Mouse (Mus musculus) ES-E14 (cell line): Measurements from ENCODE around the gene Trex2. TPM values are rescaled to one million over a fixed set of nuclear protein-coding genes. Genes with fewer than 3 reads are reported as not detected.

Experiments used
- DNase-seq: peaks from one replicate; pipeline ENCODE4 v3.0.0-alpha.2; 2013; ENCODE audit warnings: low read depth, low spot score
- H3K27ac ChIP-seq: 2 replicates; pipeline ENCODE4 v1.5.1; 2012; ENCODE audit warnings: low read depth, mild to moderate bottlenecking, low read length, moderate library complexity, mixed read lengths; ENCODE audit not compliant: poor library complexity, insufficient read depth, severe bottlenecking
- H3K36me3 ChIP-seq: 2 replicates; pipeline ENCODE4 v1.6.1; 2012; ENCODE audit warnings: mild to moderate bottlenecking, low read length, moderate library complexity, mixed read lengths; ENCODE audit not compliant: control insufficient read depth, poor library complexity, insufficient read depth, severe bottlenecking
- H3K4me1 ChIP-seq, 2 experiments: fragments of 150-350 bp in 1 of 2; sonication (generic) in 1 of 2; 2 replicates each; pipeline ENCODE4 v1.6.1; 2012; ENCODE audit warnings: low read length in 2 of 2, mild to moderate bottlenecking in 1 of 2, mixed read lengths in 1 of 2; ENCODE audit not compliant: control insufficient read depth in 2 of 2, insufficient read depth in 2 of 2, poor library complexity in 1 of 2
- H3K4me3 ChIP-seq, 2 experiments: fragments of 150-350 bp in 1 of 2; sonication (generic) in 1 of 2; 2 replicates each; pipeline ENCODE4 v1.5.1; 2012; ENCODE audit warnings: low read length in 2 of 2, low read depth in 1 of 2, mild to moderate bottlenecking in 1 of 2, mixed read lengths in 1 of 2; ENCODE audit not compliant: insufficient read depth in 1 of 2, poor library complexity in 1 of 2, severe bottlenecking in 1 of 2
- H3K9ac ChIP-seq: 2 replicates; pipeline ENCODE4 v1.6.1; 2012; ENCODE audit warnings: low read depth, mild to moderate bottlenecking, low read length, mixed read lengths; ENCODE audit not compliant: poor library complexity, insufficient read depth, severe bottlenecking
- H3K9me3 ChIP-seq: fragments of 150-350 bp; sonication (generic); 2 replicates; pipeline ENCODE4 v1.6.1; 2012; ENCODE audit warnings: low read depth, mild to moderate bottlenecking, low read length; ENCODE audit not compliant: control insufficient read depth, insufficient read depth
- CHD2 ChIP-seq: IDR thresholded peaks from 2 replicates; pipeline ENCODE4 v1.6.1; 2014; ENCODE audit warnings: mild to moderate bottlenecking, low read depth, low read length, inconsistent platforms
- HCFC1 ChIP-seq: IDR thresholded peaks from 2 replicates; pipeline ENCODE4 v1.6.1; 2012; ENCODE audit warnings: low read length, inconsistent platforms, borderline replicate concordance; ENCODE audit not compliant: insufficient read depth
- MAFK ChIP-seq: IDR thresholded peaks from 2 replicates; pipeline ENCODE4 v1.6.1; 2014; ENCODE audit warnings: mild to moderate bottlenecking, low read depth, low read length, inconsistent platforms; ENCODE audit not compliant: insufficient read depth
- ZC3H11A ChIP-seq: IDR thresholded peaks from 2 replicates; pipeline ENCODE4 v1.6.1; 2012; ENCODE audit warnings: low read depth, mild to moderate bottlenecking, inconsistent platforms, low read length, borderline replicate concordance
- ZNF384 ChIP-seq: IDR thresholded peaks from 2 replicates; pipeline ENCODE4 v1.6.1; 2012; ENCODE audit warnings: low read depth, low read length, inconsistent platforms
- in situ Hi-C, 2 experiments: fragments of 600-800 bp; cut with MboI; formaldehyde crosslinking; loops; one replicate each; pipeline ENCODE4 v1.15.1; 2025; ENCODE audit warnings: low sequenced_read_pairs in 2 of 2, inconsistent platforms in 1 of 2; ENCODE audit not compliant: unreplicated experiment in 2 of 2
- total RNA-seq: library from RNA; depleted of rRNA; stranded (reverse); fragments of 300-350 nt; gene quantifications from 2 replicates; pipeline ENCODE4 v1.2.3, GENCODE M21; 2012

Trex2 gene
- total RNA-seq, 1 experiment: 0.27 TPM

- no peak overlapping the region for H3K27ac ChIP-seq
- H3K4me1 ChIP-seq: no peaks in the 10 kb centered on the region
- in situ Hi-C loops: no loop called here
- H3K36me3 ChIP-seq: no peaks in the 10 kb centered on the region
- no peaks in the 10 kb centered on the region for H3K9me3 ChIP-seq
- DNase-seq: no peak
- H3K4me3 ChIP-seq: no peak overlapping the region
- TF ChIP-seq ZC3H11A (no peak), CHD2 (no peak), MAFK (no peak), HCFC1 (no peak), ZNF384 (no peak)
- no peak overlapping the region for H3K9ac ChIP-seq
These were observed 33.2 kb upstream of the Trex2 start for GRCm38 (mm10) chrX:73468330-73468729.

GRCm38 (mm10) chrX:73467446-73468241 lies 32.5 kb upstream of the Trex2 start:
- Histone ChIP-seq H3K36me3 (no peaks in the 10 kb centered on the region), H3K9ac (no peak overlapping the region), H3K4me3 (no peak overlapping the region), H3K4me1 (no peaks in the 10 kb centered on the region), H3K9me3 (no peaks in the 10 kb centered on the region), H3K27ac (no peak overlapping the region)
- in situ Hi-C loops: no loop called here
- no peak for DNase-seq
- TF ChIP-seq HCFC1 (no peak), CHD2 (no peak), ZNF384 (no peak), MAFK (no peak), ZC3H11A (no peak)

GRCm38 (mm10) chrX:73465483-73466186 lies 30.5 kb upstream of the Trex2 start:
- Histone ChIP-seq H3K9me3 (no peaks in the 10 kb centered on the region), H3K9ac (no peak overlapping the region), H3K27ac (no peak overlapping the region), H3K36me3 (no peaks in the 10 kb centered on the region), H3K4me1 (no peaks in the 10 kb centered on the region), H3K4me3 (no peak overlapping the region)
- DNase-seq: no peak
- in situ Hi-C loops: no loop called here
- TF ChIP-seq CHD2: no peak
- TF ChIP-seq ZC3H11A: no peak
- TF ChIP-seq HCFC1: no peak
- TF ChIP-seq ZNF384: no peak
- TF ChIP-seq MAFK: no peak

- TF ChIP-seq ZNF384 (no peak), MAFK (no peak), HCFC1 (no peak), CHD2 (no peak), ZC3H11A (no peak)
- no peaks in the 10 kb centered on the region for H3K9me3 ChIP-seq
- DNase-seq: no peak
- no peak overlapping the region for H3K27ac ChIP-seq
- H3K9ac ChIP-seq: no peak overlapping the region
- no peaks in the 10 kb centered on the region for H3K36me3 ChIP-seq
- H3K4me3 ChIP-seq: no peak overlapping the region
- in situ Hi-C loops: no loop called here
- H3K4me1 ChIP-seq: no peaks in the 10 kb centered on the region
These were observed 25.6 kb upstream of the Trex2 start for GRCm38 (mm10) chrX:73460792-73461191.
